Mouse (Mus musculus) mesoderm, embryonic 11.5 days (tissue): ENCODE data around the gene Sub1.

Experiments used
- DNase-seq: peaks from one replicate; pipeline ENCODE4 v3.0.0-alpha.2; 2012; ENCODE audit warnings: low read depth, low spot score

The Sub1 gene

GRCm38 (mm10) chr15:12013532-12014196, 16.9 kb upstream of the Sub1 start:
- DNase-seq = no peak

DNA sequence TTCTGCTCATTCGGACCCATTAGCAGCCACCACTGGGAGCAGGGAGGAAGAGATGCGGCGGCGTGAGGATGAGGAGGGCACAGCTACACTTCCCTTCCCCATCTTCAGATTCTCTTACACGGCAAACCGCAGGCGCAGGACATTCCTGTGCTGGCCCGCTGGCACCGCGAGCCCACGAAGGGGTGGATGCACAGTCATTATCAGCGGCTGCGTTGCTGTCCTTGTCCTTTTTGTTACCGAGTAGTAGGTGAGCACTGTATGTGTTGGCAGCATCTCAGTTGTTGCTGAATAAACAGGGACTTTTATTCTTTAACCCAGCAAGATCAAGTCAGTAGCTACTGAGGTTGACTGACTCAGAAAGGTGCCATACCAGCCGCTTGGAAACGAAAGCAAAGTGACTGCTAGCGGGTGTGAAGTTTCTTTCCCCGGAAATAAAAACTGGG, 13.8 kb upstream of the Sub1 start:
- no peak for DNase-seq

DNA sequence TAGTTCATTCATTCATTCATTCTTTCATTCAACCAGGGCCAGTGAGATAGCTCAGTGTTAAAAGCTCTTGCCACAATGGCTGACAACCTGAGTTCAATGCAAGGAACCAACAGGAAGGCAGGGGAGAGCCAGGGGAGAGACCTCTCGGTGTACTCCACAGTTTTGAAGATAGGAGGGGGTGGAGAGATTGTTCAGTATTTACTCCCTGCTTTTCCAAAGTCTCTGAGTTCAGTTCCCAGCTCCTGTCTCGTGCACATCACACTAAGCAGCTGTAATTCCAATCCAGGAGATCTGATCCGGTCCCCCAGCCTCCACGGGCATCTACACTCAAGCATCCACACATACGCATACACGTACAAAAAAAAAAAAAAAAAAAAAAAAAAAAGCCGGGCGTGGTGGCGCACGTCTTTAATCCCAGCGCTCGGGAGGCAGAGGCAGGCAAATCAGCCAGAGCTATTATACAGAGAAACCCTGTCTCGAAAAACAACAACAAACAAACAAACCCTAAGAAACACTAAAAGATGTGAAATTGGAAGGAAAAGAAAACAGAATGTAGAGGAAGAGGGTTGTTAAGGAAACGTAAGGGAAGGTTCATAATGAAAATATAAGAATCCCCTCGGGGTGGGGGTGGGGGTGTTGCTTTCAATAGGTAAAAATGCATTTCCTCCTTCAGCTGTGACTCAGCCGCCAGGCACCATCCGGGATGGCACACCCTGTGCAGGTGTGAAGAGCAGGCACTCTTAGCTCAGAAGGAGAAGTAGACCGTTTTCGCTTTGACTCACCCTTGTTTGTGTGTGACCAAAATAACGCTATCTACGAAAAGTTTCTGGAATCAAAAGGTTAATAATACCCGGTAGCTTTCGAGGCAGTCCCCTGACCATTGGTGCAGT, 13.2 kb upstream of the Sub1 start:
- DNase-seq = no peak

DNA sequence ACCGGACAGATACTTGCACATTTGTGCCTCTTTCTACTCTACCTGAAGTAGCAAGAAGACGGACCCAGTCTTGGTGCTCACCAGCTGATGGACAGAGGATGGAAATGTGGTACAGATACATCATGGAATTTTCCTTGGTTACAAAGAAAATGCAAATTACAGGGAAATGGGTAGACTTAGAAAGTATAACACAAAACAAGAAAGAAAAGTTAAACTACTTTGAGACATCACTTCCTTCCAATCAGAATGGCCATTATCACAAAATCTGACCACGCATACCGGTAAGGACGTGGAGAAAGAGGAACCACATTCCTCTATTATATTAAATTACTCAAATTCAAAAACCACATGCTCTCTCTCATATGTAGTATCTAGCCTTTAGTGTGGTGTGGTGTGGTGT, 12.1 kb upstream of the Sub1 start:
- no peak for DNase-seq

- no peak for DNase-seq
These were observed 11.4 kb upstream of the Sub1 start for GRCm38 (mm10) chr15:12007971-12008800.

DNA sequence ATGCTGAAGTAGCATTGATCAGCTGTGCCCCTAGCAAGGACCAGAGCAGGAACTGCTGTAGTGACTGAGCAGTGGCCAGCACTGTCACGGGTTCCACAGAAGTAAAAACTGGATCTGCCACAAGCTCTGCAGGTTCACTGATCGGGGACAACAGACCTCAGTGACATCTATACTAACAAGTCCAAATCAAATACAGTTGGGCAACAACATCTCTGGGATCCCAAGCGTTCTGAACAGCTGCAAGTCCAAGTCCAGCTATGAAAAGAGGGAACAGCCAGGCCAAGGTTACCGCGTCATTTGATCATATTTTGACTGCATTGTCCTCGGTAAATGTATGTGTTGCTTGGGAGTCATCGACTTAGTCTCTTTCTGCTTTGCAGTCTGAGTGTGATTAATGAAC, 10.6 kb upstream of the Sub1 start:
- no peak for DNase-seq

- no peak for DNase-seq
These were observed 9.4 kb upstream of the Sub1 start for GRCm38 (mm10) chr15:12006169-12006568.

DNA sequence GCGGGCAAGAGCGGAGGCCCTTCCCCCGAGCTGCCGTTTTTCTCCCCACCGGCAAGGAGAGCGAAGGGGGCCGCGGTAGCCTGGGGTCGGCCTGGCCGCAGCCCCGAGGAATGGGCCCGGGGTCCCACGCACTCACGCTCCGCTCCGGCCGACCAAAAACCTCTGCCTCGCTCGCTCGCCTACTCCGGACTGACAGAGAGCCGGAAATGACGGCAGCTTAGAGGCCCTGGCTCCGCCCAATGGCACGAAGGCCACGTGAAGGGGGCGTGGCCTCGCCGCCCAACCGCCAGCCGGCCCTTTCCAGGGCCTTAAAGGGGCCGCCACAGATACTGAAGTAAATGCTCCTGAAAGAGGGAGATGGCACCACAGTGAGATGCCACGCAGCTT, 975 bp downstream of the Sub1 start:
- peak; percentile 96 for DNase-seq

DNA sequence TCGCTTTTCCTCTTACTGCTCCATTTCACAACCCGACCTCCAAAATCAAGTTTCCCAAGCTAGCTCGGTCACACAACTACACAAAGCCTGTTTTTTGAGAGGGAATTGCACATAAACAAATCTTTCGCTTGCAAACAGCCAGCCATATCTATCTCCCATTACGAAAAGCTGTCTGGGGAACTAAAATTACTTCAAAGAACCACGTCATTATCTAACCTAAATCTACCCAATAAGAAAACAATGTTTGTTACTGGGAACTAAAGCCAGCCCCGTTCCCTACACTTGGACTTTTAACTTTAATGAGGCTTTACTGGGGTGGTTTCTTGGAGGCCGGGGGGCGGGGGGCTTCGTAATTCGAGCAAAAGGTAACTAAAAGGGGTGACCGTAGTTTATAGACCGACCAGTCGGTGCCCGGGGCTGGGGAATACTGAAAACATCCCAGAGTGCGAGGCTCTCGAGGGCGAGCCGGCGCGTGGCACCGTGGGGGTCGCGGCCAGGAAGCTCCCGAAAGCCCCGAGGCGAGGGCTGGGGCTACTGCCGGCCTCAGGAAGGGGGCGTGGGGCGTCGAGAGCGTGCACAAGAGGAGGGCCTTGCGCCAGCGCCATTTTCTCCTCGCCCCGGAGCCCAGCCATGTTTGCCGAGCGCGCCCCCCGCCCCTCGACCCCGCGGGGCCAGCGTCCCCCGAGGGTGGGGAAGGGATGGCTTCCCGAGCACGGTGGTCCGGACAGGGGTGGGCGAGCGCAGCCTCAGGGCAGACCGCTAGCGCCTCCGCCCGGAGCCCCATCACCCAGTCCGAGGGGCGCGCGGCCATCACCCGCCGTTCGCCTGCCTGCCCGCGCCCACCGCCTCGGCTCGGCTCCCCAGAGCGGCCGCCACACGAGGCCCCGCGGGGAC, 1.6 kb downstream of the Sub1 start:
- peak; percentile 72 for DNase-seq

DNA sequence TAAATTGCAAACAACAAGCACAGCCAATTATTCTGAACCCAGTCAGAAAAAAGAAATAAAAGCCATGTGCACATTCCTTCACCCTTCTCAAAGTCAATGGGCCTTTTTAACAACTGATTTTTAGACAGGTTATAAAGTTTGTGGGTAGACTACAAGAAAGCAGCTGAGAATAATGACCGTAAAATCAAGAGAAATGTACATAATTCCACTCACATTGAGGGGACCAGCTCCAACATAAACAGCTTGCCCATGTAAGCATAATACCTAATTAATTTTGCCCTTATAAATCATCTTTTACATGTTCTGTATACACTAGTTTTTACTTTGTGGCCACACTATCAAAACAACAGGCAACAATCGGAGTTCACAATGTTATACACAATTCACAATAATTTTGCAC, 2.8 kb downstream of the Sub1 start:
- no peak for DNase-seq

DNA sequence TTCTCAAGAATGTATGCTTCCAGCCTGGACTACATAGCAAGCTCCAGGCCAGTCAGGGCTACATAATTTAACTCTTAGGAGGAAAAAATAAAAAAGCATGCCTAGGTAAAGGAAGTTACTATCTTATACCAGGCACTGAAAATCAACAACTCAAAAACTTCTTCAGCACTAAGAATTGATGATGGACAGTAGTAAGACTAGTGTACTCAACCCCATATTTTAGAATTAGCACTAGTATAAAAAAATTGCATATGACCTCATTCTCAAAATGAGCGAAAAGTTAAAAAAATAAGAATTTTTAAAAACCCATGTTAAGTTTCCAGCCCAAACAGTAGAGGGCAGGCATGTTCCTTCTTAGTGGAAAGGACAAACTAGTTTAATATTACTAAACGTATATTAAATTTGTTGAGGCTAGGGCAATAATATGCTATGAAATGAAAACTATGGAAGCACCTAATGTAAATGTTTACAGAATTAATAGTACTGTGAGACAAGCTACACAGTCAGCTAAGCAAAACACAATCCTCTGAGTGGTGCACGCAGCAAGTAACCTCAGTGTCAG, 5.2 kb downstream of the Sub1 start:
- DNase-seq = no peak

GRCm38 (mm10) chr15:11988580-11988979, 8.2 kb downstream of the Sub1 start:
- no peak for DNase-seq

- no peak for DNase-seq
These were observed 8.9 kb downstream of the Sub1 start for GRCm38 (mm10) chr15:11987892-11988291.

DNA sequence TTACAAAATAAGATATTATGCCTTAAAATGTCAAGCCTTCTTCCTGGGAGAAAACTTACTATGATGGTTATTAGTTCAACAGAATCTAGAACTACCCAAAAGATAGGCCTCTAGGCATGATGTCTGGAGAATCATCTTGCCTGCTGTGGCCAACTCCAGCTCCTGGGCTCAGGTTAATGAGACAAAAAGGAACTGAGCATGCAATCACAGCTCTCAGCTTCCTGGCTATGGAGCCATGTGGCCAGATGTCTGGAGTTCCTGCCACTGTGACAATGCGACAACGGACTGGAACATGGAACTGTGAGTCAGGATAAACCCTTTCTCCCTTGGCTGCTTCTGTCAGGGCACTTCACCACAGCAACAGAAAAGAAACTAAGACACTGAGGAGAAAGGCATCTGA, 14.8 kb downstream of the Sub1 start:
- no peak for DNase-seq

DNA sequence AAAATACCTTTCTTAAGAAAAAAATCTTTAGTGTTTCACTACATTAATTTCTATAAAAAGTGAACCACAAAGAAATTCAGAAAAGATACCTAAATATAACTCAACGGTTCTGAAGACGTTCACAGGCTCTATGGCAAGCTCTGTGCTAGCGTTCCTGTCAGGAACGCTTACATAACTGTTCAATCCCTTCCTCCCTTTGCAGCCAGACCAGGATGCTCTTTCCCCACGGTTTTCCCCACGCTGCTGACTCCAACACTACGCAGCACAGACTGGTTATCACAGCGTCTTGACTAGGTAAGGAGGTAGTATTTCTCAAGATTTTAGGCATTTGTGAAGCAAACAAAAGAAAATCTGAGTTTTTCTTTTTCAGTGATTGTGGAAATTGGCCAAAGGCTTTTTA, 15.3 kb downstream of the Sub1 start:
- DNase-seq = no peak

- no peak for DNase-seq
These were observed 18.6 kb downstream of the Sub1 start for GRCm38 (mm10) chr15:11978175-11978574.

GRCm38 (mm10) chr15:11977071-11977470, 19.7 kb downstream of the Sub1 start:
- DNase-seq = no peak

DNA sequence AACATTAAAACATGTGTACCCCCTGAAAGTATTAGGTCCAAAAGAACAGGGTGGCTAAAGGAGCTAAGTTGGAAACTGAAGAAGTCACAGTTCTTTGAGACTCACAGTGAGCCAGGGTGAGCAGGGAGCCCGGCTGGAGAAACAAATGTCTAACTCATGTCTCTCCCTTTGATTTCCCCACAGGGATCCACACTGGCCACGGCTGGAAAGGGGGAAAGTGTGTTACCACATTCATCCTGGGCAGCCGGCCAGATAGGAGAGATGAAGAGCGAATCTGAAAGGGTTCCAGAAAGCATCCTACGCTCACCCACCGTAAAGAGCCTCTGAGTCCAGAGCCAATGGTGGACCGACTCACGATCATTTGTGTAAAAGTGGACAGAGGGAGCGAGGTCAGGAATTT, 20.9 kb downstream of the Sub1 start:
- DNase-seq = no peak

DNA sequence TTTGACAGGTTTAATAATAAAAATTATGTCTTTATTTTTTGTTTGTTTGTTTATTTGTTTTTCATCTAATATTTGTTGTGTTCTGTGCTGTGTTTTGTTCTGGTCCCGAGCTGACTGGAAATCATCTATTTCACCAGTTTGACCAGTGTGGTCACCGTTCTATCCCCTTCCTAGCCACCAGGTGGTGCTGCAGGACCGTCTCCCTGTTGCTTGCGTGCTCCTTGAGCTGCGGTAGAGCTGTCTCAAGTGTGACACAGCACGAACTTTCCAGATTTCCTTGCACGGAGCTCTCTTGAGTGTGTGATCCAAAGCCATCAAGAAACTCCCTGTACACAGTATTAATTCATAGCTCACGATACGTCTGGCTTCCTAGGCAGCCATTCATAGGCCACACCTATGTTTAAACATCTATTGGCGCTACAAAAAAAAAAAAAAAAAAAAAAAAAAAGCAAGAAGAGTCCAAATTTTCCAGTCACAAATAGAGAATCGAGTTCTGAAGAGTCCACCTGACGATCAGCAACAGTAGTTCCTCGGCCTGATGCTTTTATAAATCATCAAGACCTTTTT, 24.8 kb downstream of the Sub1 start:
- DNase-seq = peak; percentile 88

DNA sequence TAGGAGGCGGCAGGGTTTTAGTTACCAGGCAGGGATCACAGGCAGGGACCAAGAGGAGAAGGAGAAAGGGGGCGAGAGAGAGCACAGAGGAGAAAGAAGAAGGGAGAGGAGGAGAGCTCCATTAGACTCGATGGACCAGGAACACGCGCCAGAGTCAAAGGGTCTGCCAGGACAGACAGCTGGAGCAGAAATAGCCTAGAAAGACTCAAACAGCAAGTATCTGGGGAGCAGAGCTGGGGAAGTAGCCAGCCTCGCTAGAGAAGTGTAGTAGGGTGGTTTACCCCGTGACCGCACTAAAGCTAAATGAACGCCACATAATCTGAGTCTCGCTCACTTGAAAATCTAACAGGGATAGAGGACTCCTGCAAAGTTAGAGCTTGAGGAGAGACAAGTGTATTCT, 26.2 kb downstream of the Sub1 start:
- no peak for DNase-seq

DNA sequence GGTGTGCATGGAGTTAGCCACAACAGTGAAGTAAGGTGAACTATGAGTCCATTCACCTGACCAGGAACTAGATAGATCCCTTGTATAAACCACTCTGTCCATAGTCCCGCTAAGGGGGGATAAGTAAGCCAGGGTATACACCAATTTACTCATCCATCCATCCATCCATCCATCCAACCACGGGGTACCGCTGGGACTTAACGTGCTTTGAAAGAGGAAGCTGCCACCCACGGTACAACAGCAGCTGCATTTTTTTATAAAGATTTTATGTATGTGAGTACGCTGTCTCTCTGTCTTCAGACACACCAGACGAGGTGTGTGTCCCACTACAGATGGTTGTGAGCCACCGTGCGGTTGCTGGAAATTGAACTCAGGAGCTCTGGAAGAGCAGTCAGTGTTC, 27.9 kb downstream of the Sub1 start:
- no peak for DNase-seq
